In the genomic region with DNA sequence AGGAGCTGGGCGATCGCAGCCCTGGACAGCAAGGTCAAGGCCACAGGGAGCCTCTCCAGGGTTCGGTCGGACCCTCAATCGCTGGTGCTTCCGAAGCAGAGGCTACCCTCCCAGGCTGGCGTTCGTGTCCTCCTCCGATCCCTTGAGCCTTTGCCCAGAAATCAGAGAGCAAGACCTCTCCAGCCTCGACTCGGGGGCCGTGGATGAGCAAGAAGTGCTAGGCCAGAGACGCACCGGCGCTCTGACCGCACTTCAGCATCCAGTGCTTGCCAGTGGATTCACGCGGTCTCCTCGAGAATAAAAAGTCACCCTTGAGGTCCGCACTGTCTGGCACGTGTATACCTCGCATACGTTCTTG, we compare ENCODE assay signal across 8 mouse cellular contexts. TPM values are rescaled to one million over a fixed set of nuclear protein-coding genes. Genes with fewer than 3 reads are reported as not detected.
DNase-seq lines count a peak whose midpoint lies in the region; ATAC-seq lines count a peak whose summit lies in the region.

No protein-coding gene starts in this region.

- ATAC-seq in embryonic facial prominence, embryonic 12.5 days (ENCODE audit: insufficient number of reproducible peaks, insufficient read depth, low FRiP score, low TSS enrichment) = no peak
- ATAC-seq in intestine, embryonic 16.5 days = peak; percentile 1; the same call in 1 of the 2 replicates
- ATAC-seq in midbrain, embryonic 15.5 days (replicated peaks) = no peak

- no peaks in the 10 kb centered on the region for H3K36me3 ChIP-seq in embryonic facial prominence, embryonic 12.5 days
- no peaks in the 10 kb centered on the region for H3K36me3 ChIP-seq in intestine, embryonic 16.5 days (ENCODE audit: control insufficient read depth, insufficient read depth, low read length)
- no peaks in the 10 kb centered on the region for H3K36me3 ChIP-seq in midbrain, embryonic 15.5 days (replicated peaks)

- H3K9ac ChIP-seq in embryonic facial prominence, embryonic 12.5 days = peak overlapping the region; percentile 94
- H3K9ac ChIP-seq in intestine, embryonic 16.5 days (ENCODE audit: low read depth, low read length) = peak overlapping the region; percentile 99
- peak overlapping the region; percentile 87 for H3K9ac ChIP-seq in midbrain, embryonic 15.5 days

- WGBS in embryonic facial prominence, embryonic 12.5 days = 2% methylated on average over 23 of the region's 23 CpGs
- under 1% methylated on average over 23 of the region's 23 CpGs for WGBS in intestine, embryonic 16.5 days
- WGBS in midbrain, embryonic 15.5 days = under 1% methylated on average over 23 of the region's 23 CpGs

- no peak overlapping the region for H3K27ac ChIP-seq in embryonic facial prominence, embryonic 12.5 days
- peak overlapping the region; percentile 43 for H3K27ac ChIP-seq in intestine, embryonic 16.5 days (ENCODE audit: low read length)
- H3K27ac ChIP-seq in midbrain, embryonic 15.5 days = no peak overlapping the region

- H3K4me2 ChIP-seq in embryonic facial prominence, embryonic 12.5 days (replicated peaks) = peak overlapping the region; percentile 95
- peak overlapping the region; percentile 89 for H3K4me2 ChIP-seq in intestine, embryonic 16.5 days (ENCODE audit: low read depth, low read length)
- peak overlapping the region; percentile 96 for H3K4me2 ChIP-seq in midbrain, embryonic 15.5 days

- no peaks in the 10 kb centered on the region for H3K9me3 ChIP-seq in embryonic facial prominence, embryonic 12.5 days
- no peaks in the 10 kb centered on the region for H3K9me3 ChIP-seq in intestine, embryonic 16.5 days (ENCODE audit: control insufficient read depth, low read length)
- no peaks in the 10 kb centered on the region for H3K9me3 ChIP-seq in midbrain, embryonic 15.5 days

- peak; percentile 13 to 23 for DNase-seq in cerebellum, postnatal 25 days
- no peak for DNase-seq in cerebellum, adult 11 months
- peak; percentile 3 for DNase-seq in CD8-positive naive resting alpha-beta T cell, adult 2 months (ENCODE audit: low read depth in 2 of 2, low spot score in 2 of 2)
- DNase-seq in frontal cortex, adult 2 months (ENCODE audit: extremely low spot score in 1 of 2, low spot score in 1 of 2) = no peak
- no peak for DNase-seq in right cerebral cortex, postnatal 14 days

- H3K4me3 ChIP-seq in embryonic facial prominence, embryonic 12.5 days = peak overlapping the region; percentile 100
- H3K4me3 ChIP-seq in intestine, embryonic 16.5 days (ENCODE audit: low read length) = peak overlapping the region; percentile 100
- H3K4me3 ChIP-seq in midbrain, embryonic 15.5 days = peak overlapping the region; percentile 98

- H3K27me3 ChIP-seq in embryonic facial prominence, embryonic 12.5 days = no peaks in the 10 kb centered on the region
- H3K27me3 ChIP-seq in intestine, embryonic 16.5 days (replicated peaks; ENCODE audit: control insufficient read depth, insufficient read depth, low read length) = no peaks in the 10 kb centered on the region
- H3K27me3 ChIP-seq in midbrain, embryonic 15.5 days (replicated peaks) = no peaks in the 10 kb centered on the region

- H3K4me1 ChIP-seq in embryonic facial prominence, embryonic 12.5 days = peaks cover 12% of the 10 kb centered on the region; the same call in 1 of the 2 replicates
- peaks cover 17% of the 10 kb centered on the region for H3K4me1 ChIP-seq in intestine, embryonic 16.5 days (ENCODE audit: control insufficient read depth, insufficient read depth, low read length)
- H3K4me1 ChIP-seq in midbrain, embryonic 15.5 days = peaks cover 17% of the 10 kb centered on the region

RNA-seq across cellular contexts. Expression of gene Dnajc11, which starts 0.7 kb away (rescaled TPM):
- polyA plus RNA-seq in embryonic facial prominence, embryonic 12.5 days (2016; fragmentation: Nextera tagmentation; extraction: Ambion mirVana) = 78.2 and 86.6 TPM in 2 replicates
- 71.0 and 73.6 TPM in 2 replicates for polyA plus RNA-seq in intestine, embryonic 16.5 days (2015; fragmentation: Nextera tagmentation; extraction: Ambion mirVana)
- polyA plus RNA-seq in midbrain, embryonic 15.5 days (2015; fragmentation: Nextera tagmentation; extraction: Ambion mirVana) = 89.4 and 92.5 TPM in 2 replicates
- polyA plus RNA-seq in frontal cortex, adult 2 months (2012; rRNA removed) = 62.5 and 64.2 TPM in 2 replicates

RNA-seq across cellular contexts. Expression of gene Thap3, which starts 54.6 kb away (rescaled TPM):
- 45.2 and 45.6 TPM in 2 replicates for polyA plus RNA-seq in embryonic facial prominence, embryonic 12.5 days (2016; fragmentation: Nextera tagmentation; extraction: Ambion mirVana)
- 27.0 and 29.0 TPM in 2 replicates for polyA plus RNA-seq in intestine, embryonic 16.5 days (2015; fragmentation: Nextera tagmentation; extraction: Ambion mirVana)
- 38.3 and 39.5 TPM in 2 replicates for polyA plus RNA-seq in midbrain, embryonic 15.5 days (2015; fragmentation: Nextera tagmentation; extraction: Ambion mirVana)
- 29.8 and 39.4 TPM in 2 replicates for polyA plus RNA-seq in frontal cortex, adult 2 months (2012; rRNA removed)

Comparison
In these comparisons a context has a peak if more than half of its experiments do, and no peak if none do; other contexts are left out.
1. DNase-seq: peak in cerebellum, postnatal 25 days (2 of 2) and CD8-positive naive resting alpha-beta T cell, adult 2 months (2 of 2); none in cerebellum, adult 11 months (single experiment), frontal cortex, adult 2 months (0 of 2) and right cerebral cortex, postnatal 14 days (single experiment).
2. Peak in every context shown above with its lines, with median percentiles within 50 percentile points of each other: H3K4me2 ChIP-seq, H3K4me3 ChIP-seq and H3K9ac ChIP-seq.